Mouse (Mus musculus) testis, postnatal 14 days (tissue): ENCODE measurements at regions not wholly inside any gene's neighbourhood (a gene's known extent, or its start where the extent isn't known, plus 50 kb on each side); places are given as distances from the start of the nearest gene placed in this dataset.

ENCODE experiments used
- DNase-seq: peaks from one replicate; pipeline ENCODE4 v3.0.0; 2021; ENCODE audit warnings: low spot score

DNA sequence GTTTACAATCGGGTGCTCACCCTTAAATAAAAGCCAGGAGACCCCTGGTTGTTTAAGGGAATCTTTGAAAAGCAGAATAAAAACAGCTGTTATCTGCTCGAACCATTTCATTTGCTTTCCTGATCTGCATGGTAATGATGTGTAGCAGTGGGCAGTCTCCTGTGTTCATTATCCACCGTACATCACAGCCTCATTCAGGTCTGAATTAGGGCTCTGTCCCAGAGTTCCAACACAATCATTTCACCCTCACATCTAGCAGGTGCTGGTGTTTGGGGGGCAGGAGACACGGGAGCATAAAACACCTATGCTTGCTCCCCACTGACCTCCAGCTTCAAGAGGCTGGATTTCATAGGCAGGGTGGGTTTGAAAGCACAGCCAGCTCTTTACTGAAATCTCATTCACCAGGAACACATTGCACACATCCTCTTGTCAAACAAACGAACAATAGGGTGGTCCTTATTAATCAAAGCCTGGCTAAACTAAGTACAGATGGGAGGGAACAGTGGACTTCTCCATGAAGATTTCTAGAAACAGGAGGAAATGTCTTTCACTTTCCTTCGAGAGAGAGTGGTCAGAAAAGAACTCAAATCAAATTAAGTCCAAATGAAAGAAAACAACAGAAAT, 368.3 kb upstream of the Adgrl2 start:
- DNase-seq = no peak

DNA sequence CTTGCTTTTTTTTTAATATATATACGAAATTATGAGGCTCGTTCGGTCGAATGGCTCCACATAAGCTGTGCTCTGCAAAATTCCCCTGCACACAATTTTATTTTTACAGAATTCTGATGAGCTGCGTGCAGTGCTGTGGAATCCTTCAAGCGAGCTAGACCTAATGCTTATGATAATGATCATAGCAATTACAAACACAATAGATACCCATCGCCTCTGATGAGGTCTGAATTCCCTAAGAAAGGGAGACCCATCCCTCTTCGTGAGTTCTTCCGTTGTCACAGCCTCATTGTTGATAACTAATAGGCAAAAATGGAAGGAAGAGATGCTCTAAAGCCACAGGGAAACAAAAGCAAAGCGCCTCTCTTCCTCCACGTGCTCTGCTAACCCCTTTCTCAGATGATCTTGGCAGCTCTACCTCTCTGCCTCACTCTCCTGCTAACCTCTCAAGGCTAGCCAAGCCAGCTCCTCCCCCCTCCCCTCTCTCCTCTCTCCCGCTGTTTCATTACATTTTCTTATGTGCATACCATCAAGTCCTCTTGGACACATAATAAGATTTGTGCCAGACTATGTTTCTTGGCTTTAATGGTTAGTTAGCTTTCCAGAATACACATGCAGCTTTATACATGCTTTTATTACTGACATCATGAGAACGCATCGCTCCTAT, 367.7 kb upstream of the Adgrl2 start:
- no peak for DNase-seq

DNA sequence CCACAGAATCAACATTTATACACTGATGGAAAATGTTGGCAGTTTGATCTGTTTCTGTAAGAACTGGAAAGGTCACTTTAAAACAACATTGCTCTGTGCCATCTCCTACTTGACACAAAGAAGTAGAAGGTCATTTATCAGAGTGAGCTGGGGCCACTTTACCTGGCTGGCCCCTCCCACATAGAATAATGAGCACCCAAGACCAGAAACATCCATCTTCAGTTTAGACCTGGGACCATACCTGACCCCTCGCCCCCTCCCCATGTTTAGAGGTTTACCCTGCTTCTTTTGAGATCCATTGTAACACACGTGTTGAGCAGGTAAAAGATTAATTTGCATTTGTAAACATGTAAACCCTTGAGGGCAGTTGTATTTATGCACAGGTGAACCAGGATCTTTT, 366.8 kb upstream of the Adgrl2 start:
- no peak for DNase-seq

DNA sequence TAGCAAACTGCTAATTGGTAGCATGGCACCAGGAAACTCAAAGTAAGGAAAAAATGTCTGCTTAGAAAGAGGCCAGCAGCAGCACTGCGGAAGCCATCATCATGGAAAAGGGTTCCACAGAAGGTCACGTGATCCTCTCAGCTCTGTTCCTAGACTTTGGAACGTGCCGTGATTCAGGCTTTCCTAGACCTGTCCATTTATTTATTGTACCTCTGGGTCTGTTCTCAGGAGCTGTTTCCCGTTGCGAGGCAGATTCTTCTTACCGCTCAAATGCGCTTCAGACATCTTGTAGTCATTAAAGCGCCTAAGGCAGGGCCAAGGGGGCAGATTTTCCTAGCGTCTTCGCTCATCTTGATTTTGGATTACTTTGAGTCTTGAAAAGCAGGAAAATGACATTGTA, 365.0 kb upstream of the Adgrl2 start:
- DNase-seq = no peak

DNA sequence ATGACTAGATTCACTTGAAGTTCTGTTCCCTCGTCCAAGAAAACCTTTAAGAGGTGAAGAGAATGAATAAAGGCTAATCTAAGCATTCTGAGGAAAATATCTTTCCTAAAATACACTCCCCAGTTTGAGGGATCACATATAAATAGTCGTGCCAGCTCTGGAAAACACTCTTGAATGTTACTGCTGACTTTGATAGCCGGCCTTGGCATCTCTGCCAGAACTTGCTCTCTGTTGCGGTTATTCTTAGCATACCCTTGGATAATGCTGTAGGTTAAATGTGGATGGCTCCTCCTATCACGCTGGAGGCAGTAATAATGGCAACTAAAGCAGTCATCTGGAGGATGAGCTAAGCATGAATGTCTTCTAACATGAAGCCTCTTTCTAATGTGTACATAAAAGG, 363.6 kb upstream of the Adgrl2 start:
- no peak for DNase-seq

DNA sequence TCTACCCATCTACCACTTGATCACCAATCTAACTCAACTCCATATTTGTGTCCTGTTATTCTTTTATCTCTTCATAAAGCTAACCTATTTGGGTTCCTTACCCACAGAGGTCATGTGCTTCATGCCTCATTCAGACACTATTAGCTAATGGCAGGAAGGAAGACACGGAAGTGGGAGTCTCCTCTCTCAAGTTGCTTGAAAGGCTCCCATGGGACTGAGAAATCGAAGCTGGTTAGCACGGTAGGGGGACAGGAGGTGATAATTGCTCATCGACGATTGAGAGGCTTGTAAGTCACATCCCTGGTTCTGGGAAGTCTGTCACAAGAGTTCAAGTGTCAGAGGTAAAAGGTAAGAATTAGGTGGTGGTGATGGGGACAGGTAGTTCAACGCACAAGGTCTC, 362.2 kb upstream of the Adgrl2 start:
- no peak for DNase-seq

DNA sequence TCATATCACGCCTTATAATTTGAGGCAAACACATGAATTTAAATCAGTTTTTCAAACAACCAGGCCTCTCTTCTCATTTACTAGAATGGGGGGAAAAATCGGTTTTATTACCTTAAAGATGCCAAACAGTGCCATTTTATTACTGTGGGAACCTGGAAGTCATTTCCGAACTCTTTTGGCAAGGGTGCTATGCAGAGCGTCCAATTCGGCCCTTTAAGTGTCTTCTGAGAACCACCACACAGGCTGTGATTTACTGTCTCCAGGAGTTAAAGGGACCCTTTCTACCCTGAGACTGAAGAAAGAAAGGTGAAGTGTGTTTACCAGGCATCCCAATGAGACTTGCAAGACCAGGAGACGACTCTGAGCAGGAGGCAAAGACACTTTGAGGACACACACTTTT, 359.4 kb upstream of the Adgrl2 start:
- DNase-seq = no peak

DNA sequence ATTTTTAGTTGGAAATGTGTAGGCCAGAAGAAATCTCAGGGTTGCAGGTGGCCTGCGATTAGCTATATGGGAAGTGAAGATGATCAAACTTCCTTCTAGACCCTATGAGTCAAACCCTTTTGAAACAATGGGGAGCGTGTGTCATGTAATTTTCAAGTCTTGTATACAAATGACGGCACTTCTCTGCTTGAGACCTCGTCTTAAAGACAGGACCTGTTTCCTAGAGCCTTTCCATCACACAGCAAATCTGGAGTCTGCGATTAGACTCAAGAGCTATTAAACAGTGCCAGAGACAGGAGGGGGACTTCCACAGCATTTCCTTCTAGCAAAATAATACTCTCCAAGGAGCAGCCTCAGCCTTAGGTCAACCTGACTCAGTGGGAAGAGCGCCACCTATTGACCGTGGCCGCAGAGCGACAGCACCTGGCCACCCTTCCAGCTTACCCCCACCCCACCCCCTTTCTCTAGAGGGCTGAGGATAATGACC, 358.9 kb upstream of the Adgrl2 start:
- no peak for DNase-seq

DNA sequence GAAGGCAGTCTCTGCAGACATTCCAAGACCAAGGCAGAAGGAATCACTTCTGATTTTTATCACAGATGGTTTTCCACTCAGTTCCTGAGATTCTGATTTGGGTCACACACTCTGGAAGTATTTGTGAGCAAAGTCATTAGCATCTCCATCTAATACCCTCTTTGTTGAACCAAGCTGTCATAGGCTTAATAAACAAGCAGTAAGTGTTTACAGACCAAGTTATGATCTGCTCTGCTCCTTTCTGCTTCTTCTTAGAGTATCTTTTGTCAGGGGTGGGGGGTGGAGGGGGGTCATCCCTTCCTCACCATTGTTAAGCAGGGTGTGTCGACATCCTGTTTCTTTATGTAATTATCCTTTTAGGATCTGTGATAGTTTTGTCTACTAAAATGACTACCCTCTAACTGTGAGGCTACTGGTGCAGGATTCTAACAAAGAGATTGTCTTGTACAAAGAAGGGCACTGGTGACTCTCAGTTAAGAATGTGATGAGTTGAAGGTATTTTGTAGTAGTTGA, 358.2 kb upstream of the Adgrl2 start:
- DNase-seq = no peak

DNA sequence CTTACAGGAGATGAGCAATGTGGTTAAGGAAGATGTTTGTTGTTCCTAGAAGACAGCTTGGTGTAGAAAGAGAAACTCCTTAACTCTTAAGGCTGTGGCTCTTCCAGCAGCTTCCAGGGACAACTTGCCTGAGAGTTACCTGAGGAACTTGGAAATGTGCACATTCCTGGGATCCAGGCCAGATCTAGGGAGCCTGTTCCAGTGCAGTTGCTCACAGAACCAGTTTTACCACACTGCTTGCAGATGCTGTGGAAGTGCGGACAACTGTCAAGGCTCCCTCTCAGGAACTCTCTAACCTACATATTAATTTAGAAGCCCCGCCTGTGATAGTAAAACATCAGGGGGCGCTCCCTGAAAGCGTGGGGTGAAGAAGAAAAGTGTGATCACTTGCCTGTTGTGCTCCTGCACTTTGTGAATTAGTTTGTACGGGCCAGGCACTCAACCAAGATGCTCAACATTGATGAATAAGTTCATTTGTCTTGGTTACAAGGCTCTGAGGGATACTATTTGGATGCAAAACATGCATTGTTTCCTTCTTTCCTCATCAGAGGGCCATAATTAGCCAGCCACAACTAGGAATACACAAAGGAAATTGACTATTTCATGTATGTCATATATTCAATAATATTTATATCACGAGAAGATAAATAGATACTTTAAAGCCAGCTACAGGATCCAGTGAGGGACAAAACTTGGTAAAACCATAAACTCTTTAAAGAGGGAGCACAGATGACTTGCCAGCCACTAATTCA, 357.1 kb upstream of the Adgrl2 start:
- DNase-seq = no peak

DNA sequence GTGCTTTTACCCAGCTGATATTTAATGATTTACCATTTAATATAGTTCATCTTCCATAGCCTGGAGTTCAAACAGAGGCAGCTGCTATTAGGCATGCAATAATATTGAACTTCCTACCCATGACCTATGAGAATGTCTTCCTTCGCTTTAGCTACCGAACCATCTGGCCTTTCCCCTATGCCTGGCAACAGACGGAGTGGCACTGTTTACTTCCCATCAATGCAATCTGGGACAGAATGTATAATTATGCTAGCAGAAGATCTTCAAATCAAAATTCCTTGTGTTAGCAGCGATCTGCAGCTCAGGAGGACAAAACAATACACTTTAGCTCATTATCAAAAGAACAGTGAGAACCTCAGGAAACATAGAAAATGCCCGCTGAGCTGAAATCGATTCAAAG, 352.2 kb upstream of the Adgrl2 start:
- no peak for DNase-seq

DNA sequence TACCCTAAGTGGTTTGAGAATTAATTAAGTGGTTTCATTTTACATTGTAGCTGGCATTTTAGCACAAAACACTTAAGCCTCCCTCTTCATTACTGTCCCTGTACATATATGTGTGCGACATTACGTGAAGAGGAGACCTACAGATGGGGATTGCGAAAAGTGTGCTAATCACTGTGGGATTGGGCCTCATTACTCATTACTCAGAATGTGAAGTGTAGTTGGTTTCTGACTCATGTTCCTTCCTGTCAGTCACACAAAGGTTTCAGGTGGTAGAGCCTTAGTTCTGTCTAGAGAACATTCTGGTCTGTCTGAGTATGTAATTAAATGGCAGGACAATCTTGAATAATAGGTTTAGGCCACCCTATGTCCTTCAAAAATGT, 349.0 kb upstream of the Adgrl2 start:
- DNase-seq = no peak

DNA sequence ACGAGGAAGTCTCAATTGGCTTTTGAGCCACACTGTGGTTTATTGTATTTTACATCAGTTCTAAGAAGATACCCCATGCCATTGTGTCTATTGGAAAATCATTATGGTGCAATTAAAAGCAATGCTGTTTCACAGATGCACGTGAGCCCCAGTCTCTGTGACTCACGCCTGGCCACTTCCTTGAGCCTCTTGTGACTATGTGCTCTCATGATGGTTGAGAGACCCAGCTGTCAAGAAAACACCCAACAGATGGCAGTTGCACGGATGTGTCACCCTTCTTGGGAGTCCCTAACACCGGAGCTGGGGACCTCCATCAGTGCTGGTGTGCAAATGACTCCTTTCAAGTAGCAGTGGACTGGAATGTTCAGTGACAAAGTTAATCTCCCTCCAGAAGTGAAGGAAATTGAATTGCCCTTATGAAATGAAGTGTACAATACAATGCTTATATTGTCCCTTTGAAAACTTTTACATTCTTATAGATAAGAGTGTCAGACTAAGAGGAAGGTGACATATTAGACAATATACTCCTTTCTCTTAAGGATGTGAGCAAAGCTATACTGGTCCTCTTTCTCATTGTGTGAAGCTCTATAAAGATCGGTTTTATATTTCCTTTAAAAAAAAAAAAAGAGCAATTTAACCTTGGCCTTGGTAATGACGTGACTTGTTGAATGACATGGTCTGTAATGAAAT, 348.5 kb upstream of the Adgrl2 start:
- no peak for DNase-seq

DNA sequence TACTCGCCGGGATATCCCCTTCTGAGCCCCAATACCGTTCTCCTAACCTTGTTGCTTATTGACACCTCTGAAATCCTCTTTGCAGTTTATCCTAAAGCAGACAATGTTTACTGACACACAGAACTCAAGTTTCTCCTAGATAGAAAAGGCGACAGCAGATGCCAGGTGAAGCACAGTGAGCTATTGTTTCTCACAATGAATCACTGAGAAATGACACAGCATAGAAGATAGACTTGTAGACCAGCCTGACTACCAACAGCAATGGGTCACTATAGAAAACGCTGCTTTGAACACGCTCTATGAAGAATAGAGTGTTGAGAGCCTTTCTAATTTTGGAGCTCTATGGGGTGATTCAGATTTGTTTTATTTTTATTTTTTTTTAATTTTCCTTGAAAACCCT, 344.9 kb upstream of the Adgrl2 start:
- no peak for DNase-seq

DNA sequence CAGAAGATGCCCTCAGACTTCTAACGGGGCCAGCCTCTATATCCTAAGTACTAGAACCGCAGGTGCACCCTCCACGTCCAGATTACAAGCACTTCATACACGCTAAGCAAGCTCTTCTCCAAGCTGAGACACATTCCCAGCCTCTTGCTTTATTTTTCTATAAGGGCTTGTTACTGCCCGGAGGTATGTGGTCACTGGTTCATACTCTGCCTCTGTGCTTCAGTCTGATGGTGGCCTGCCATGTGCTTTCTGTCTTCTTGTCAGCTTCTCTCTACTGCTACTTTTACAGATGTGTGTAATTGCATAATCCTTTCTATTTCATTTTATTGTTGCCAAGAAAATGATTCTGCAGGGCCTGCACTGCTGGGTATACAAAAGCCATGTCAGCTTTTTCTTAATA, 343.3 kb upstream of the Adgrl2 start:
- DNase-seq = no peak

DNA sequence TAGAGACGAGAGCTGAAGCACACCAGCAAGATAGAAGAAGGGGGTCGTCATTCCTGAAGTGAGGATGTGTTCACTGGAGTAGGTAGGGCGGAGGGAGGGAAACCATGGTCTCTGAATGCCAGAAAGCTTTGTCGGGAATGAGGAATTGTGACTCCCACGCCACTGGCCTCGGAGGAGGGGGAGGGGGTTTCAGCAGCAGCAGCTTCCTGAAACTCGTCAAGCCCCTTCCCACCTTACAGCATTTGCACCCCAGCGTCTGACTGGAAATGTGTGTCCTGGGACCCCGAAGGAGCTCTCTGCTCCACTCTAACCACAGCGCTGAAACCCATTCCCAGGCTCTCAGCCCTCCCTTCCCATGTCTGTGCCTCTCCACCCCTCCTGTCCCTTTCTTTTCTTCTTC, 342.8 kb upstream of the Adgrl2 start:
- no peak for DNase-seq

DNA sequence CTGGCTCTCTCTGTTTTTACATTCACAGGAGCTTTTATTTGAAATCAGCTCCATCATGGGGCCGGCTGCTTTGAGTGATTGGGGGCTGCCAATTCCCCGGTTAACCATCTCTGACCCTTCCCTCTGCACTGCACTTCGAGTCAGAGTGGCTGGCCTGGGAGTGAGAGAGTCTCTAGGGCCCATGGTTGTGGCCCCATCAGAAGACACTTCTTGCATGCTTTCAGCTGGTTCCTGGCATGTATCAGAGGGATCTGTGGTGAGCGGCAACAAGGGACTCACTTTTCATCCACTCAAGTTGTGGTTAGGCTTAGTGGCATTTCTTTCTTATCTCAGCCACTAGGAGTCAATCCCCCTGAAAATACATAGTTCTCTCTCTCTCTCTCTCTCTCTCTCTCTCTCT, 341.8 kb upstream of the Adgrl2 start:
- no peak for DNase-seq

DNA sequence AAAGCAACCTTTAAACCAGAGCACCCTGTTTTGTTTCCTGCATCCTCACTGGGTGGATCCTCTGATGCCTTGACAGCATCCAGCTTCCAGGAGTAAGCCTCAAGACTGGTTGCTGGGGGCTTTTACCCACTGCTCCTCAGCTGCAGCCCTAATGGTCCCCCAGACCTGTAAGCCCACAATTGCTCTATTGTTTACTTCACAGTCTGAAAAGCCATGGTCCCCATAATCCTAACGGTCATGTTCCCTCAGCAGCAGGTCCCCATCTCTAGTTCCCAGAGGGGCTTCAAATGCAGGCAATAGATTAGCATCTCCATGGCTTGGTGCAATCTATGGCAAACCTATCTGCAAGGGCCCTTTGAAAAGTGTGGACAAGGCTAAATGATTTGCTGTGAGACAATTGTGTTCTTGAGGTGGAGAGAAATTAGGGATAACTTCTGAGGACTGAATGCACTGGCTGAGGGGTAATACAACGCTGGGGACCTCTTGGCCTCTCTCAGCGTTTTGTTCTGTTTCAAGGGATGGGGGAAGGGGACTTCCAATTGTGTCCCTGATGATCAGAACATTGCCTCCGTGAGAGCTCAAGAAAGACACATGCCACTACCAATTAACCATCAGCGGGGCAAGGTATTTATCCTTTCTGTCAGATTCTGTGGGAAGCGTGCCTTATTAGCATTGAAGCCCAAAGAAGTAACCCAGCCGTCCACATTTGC, 341.1 kb upstream of the Adgrl2 start:
- no peak for DNase-seq

DNA sequence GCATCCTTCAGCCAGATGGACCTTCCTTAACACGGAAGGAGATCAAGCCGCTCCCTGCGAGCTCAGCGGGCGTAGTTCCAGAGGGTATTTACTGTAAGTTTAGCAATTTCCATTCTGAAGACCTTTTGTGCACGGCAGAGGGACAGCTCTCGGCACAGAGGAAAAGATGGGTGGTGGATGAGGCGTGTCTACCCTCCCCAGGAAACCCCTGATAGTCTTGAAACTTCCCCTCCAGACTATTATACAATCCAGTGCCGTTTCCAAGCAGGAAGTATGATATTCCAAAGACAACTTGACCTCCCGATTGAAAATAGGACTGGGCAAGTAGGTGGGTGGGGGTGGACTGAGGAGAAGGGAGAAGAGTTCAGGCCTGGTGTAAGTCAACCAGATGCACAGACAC, 340.4 kb upstream of the Adgrl2 start:
- no peak for DNase-seq

DNA sequence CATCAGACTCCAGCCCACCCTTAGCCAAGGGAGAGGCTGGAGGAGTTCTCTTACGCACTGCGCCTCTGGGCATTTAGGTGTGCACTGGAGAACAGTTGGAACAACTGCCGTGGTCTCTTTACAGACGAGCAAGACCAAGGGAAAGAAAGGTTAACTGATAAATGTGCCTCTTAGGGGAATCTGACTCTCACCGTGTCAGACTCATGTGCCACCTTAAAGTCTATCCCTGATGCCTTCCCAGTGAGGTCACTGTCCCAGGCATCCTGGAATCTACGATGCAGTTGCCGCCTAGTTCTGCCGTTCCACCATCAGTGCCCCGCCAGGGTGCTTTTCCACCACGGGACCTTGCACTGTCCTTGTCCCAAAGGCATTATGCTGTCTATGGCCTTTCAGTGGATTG, 339.7 kb upstream of the Adgrl2 start:
- DNase-seq = no peak

DNA sequence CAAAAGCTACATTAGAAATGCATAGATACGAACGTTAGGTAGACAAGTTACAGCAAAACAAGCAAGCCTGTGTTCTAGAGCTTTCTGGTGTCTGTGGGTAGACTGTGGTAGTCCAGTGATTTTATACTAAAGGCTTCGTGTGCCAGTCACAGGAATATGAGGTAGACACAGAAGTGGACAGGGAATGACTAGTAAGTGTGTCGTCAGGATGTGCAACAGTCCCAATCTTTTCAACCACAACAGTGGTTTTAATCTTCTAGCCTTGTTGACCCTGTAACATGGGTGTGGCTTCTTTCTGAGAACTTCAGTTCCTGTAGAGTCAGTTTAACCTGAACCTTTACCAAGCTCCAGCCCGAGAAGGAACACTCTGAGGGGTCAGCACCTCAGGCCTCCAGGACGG, 339.3 kb upstream of the Adgrl2 start:
- no peak for DNase-seq

DNA sequence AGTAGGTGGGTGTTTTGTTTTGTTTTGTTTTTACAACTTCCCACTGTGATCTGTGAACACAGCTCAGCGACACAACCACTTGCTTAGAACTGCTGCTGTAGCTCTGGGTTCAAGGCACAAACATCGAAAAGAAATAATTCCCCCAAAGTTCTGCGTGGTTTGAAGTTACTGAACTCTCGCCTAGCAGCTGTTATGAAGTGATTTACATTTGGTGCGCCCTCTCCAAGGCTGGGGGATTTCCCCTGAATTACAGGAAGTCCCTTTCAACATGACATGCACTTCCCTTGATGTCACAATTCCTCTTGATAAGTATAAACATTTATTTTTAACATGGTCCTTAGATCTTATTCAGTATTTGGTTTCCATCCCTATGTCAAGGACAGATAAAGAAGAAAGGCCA, 336.3 kb upstream of the Adgrl2 start:
- no peak for DNase-seq
